Mouse (Mus musculus): ENCODE measurements around the gene Gm16181.

- no peak for TF ChIP-seq POLR2A (IDR thresholded peaks at IDR 0.05; ENCODE audit: borderline replicate concordance, extremely low read depth, insufficient read depth, insufficient read length, poor library complexity, severe bottlenecking)
- no peak for TF ChIP-seq CTCF (IDR thresholded peaks at IDR 0.05; ENCODE audit: borderline replicate concordance, extremely low read depth, insufficient read depth, insufficient read length)
Measured at GRCm38 (mm10) chr17:35201787-35202186, 18.8 kb upstream of the Gm16181 start, which contains the start of gene Tnf.

Measured in brain, embryonic 14.5 days (tissue).